Mouse (Mus musculus) megakaryocyte-erythroid progenitor cell, adult 5-6 weeks (primary cell): Measurements from ENCODE around the gene Ypel5. TPM values are rescaled to one million over a fixed set of nuclear protein-coding genes. Genes with fewer than 3 reads are reported as not detected.

Experiments
- ATAC-seq: replicated peaks from 2 replicates; pipeline ENCODE4 v1.8.0; 2016; ENCODE audit warnings: mild to moderate bottlenecking, inconsistent platforms; ENCODE audit not compliant: severe bottlenecking, poor library complexity, low FRiP score, low TSS enrichment
- total RNA-seq, 2 experiments: library from RNA; stranded (forward) in 1 of 2; stranded (reverse) in 1 of 2; fragments of 200-1000, 215-1000 nt in 1 of 2; fragments of >200 nt in 1 of 2; fragmentation: Nextera tagmentation in 1 of 2; gene quantifications; 2 replicates each; pipeline ENCODE4 v1.2.3; 2014 to 2017

The Ypel5 gene
- total RNA-seq (2014; fragmentation: Nextera tagmentation): 6.6 and 13.3 TPM in 2 replicates
- total RNA-seq (2017): 11.1 and 27.8 TPM in 2 replicates

- peak; percentile 97 for ATAC-seq
Observed at GRCm38 (mm10) chr17:72836158-72837115, at the start of gene Ypel5. Gene Ypel5 (plus strand): TSS chr17:72836453.

- no peak for ATAC-seq
Observed at GRCm38 (mm10) chr17:72787886-72788436, 48.3 kb upstream of the Ypel5 start.

- no peak for ATAC-seq
Observed at GRCm38 (mm10) chr17:72793278-72793677, 43.0 kb upstream of the Ypel5 start.

- ATAC-seq: no peak
Observed at GRCm38 (mm10) chr17:72794660-72795059, 41.6 kb upstream of the Ypel5 start.

GRCm38 (mm10) chr17:72795392-72796047 is 40.7 kb upstream of the Ypel5 start:
- ATAC-seq: no peak

- ATAC-seq: no peak
Observed at GRCm38 (mm10) chr17:72796506-72796905, 39.7 kb upstream of the Ypel5 start.

- ATAC-seq: peak; percentile 87
Observed at GRCm38 (mm10) chr17:72797867-72798266, 38.4 kb upstream of the Ypel5 start.

GRCm38 (mm10) chr17:72809942-72810654 is 26.2 kb upstream of the Ypel5 start:
- no peak for ATAC-seq

GRCm38 (mm10) chr17:72813419-72814315 is 22.6 kb upstream of the Ypel5 start:
- peak; percentile 92 for ATAC-seq

- ATAC-seq: no peak
Observed at GRCm38 (mm10) chr17:72817574-72817973, 18.7 kb upstream of the Ypel5 start.

- ATAC-seq: no peak
Observed at GRCm38 (mm10) chr17:72819714-72820113, 16.5 kb upstream of the Ypel5 start.

GRCm38 (mm10) chr17:72820425-72820824 is 15.8 kb upstream of the Ypel5 start:
- ATAC-seq: peak; percentile 67

- no peak for ATAC-seq
Observed at GRCm38 (mm10) chr17:72821923-72822322, 14.3 kb upstream of the Ypel5 start.

GRCm38 (mm10) chr17:72826916-72827534 is 9.2 kb upstream of the Ypel5 start:
- no peak for ATAC-seq

- ATAC-seq: no peak
Observed at GRCm38 (mm10) chr17:72828027-72828678, 8.1 kb upstream of the Ypel5 start.

GRCm38 (mm10) chr17:72828687-72829086 is 7.6 kb upstream of the Ypel5 start:
- no peak for ATAC-seq

GRCm38 (mm10) chr17:72837140-72837712 is 973 bp downstream of the Ypel5 start:
- ATAC-seq: peak; percentile 58
